Mouse (Mus musculus): Measurements from ENCODE around the gene Elk3. TPM values are rescaled to one million over a fixed set of nuclear protein-coding genes. Genes with fewer than 3 reads are reported as not detected.
A peak's percentile ranks its signal among the peaks of the same experiment; 100 is the strongest.

The Elk3 gene
- polyA plus RNA-seq, 1 experiment from 2014 or later = 18.2 TPM

DNA sequence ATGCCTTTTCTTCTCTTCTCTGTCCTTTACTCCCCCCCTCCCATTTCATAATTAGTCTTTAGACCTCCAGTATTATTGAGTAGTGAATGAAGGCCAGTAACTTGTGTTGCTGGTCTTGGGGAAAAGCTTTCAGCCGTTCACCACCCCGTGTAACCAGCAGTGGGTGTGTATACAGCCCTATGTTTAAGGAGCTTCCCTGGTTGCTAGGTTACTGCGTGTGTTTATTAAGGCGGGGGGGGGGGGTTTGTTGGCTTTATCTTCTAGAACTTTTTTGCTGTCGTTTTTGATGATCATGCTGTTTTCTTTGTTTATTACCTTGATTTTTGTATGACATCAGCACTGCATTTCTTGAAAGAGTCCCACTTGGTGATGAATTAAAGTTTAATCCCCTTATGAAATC, 68.1 kb downstream of the Elk3 start:
- DNase-seq (ENCODE audit: low spot score) = no peak

DNA sequence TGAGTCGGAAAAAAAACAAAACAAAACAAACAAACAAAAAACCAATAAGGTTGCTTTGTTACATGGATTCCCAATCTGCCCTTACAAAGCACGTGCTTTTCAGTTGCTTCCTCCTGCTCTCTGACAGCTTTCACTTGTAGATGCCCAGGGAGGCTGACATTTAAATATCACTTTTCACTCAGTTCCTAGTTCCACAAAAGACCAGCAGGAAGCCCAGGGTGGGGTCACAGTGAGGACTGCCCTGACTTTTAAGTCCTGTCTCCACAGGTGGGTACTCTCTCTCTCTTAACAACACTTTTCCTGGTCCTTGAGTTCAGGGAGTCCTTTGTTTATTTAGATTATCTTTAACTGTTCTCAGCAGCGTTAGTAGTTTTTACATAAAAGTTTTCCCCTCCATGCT, 68.7 kb downstream of the Elk3 start:
- no peak for DNase-seq (ENCODE audit: low spot score)

DNA sequence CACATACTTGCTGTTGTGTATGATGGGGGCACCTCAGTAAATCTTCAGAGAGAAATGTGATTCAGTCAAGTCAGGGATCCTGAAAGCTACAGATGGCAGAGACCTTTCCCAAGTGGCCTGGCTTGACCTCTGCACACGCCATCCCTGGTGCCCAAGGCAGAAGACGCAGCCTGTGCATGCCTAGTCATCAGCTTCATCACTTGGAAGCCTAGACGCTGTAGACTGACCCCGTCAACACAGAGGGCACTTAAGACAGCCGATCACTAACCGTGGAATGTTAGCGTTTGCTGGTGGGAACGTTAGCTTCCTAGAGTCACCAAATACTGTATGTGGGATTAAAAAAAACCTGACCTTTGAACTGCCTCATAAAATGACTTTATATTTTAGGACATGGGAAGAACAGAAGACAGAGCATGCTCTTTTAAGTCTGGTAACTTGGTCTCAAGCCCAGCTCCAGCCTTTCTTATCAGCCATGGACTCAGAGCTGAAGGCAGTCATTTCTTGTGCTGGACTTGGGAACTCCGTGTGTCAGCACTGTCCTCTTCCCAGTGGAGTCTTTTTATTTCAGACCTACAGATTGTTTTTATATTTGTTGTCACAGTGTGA, 71.6 kb downstream of the Elk3 start:
- DNase-seq (ENCODE audit: low spot score) = no peak

DNA sequence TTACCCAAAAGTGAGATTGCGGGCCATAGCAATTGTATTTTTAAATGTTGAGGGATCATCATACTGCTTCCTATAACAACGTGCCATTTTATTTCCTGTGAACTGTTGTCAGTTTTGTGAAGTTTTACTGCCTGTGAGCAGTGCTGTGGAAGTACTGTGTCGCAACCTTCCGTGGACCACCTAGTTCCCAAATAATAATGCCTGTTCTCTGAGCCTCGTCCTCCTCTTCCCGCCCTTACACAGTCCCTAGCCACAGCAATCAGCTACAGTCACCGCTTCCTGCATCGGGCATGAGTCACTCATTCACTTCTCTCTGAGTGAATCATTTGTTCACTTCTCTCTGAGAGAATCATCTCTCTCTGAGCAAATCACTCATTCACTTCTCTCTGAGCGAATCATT, 76.2 kb downstream of the Elk3 start:
- no peak for DNase-seq (ENCODE audit: low spot score)

DNA sequence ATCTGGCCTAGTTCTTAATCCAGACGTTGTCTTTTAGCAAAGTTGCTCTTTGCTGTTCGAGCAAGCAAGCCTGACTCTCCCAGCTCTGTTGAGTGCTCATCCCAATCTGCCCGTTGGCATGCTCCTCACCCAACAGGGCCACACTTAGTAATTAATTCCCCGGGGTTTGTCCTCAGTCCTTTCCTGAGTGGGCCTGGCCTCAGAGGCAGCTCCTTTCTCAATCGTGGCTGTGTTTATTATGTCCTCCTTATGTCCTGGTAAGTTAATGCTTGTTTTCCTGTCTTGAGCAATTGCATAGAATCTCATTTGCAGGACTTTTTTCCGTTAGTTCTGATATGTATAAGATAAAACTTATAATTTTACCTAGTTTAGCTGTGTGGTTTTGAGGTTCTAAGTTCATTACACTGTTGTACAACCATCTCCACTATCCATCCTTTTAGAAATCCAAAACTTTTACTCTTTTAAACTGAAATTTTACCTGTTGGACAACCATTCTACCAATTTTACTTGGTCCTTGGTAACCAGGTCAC, 77.2 kb downstream of the Elk3 start:
- no peak for DNase-seq (ENCODE audit: low spot score)

DNA sequence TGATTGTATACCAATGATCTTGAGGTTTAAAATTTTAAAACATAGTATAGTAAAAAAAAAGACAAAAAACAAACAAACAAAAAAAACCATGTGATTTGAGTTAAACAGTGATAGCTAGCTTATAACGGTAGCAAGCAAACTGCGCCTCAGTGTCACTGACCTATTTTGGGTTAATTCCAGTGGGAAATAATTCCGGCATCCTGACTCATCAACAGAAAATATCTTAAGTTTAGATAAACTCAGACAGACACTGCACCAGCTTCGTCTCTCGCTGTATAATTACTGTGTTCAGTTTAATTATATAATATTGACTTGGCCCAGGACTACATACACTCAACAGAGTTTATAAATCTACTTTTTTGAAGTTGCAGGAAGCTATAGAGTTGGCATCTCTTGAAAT, 79.0 kb downstream of the Elk3 start:
- no peak for DNase-seq (ENCODE audit: low spot score)

DNA sequence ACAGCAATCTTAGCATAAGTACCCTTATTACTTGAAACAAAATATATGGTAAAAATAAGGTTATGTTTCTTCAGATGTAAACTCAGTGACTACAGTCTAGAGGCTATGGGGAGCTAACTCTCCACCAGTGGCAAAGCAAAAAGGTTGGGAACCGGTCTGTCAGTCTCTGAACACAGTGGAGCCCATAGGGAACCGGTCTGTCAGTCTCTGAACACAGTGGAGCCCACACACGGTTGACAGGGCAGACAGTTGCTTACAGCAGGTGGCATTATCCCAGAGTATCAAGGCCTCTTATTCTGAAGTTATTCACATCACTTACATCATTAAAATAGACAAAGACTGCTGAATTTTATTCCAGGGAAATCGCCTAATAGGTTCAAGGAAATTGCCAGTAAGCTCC, 79.4 kb downstream of the Elk3 start:
- no peak for DNase-seq (ENCODE audit: low spot score)

DNA sequence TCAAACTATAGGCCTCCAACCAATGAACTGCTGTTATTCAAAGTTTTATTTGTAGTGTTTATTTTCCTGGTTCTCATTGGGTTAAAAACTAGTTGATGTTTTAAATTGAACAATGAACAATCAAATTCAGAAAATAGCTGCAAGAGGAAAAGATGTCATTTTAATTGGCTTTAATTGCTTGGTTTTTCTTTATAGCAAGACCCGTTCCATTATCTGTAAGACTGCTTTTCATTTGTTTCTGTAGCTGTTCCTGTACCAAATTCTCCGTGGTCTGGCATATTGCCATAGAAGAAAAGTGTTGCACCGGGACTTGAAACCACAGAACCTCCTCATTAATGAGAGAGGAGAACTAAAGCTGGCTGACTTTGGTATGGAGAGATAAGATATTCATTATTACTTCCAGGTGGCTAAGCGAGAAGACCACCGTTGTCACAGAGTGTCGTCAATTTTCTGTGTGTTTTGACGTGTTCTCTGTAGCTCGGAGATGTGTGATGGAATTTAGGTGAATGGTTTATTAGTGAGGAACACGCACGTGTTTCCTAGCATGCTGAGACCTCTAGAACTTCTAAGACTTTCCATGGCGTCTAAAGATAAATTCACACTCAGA, 82.4 kb downstream of the Elk3 start:
- DNase-seq (ENCODE audit: low spot score) = no peak

DNA sequence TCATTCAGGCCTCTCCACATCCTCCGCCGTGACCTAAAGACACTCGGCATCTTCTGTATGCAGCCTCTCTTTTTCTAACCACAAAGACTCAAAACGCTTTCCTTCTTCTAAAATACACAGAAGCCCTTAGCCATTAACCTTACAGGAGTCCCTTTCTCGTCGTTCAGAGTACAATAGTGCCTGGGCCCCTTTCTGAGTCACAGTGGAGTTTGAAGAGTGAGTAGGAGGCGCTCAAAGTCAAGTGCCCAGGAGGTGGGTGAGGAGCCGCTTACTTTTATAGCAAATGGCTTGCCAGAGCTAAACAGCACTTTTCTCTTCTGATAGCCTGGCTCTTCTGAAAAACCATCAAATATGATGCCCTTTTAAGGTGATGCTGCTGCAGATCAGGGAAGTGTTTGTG, 83.0 kb downstream of the Elk3 start:
- DNase-seq (ENCODE audit: low spot score) = peak; percentile 59

DNA sequence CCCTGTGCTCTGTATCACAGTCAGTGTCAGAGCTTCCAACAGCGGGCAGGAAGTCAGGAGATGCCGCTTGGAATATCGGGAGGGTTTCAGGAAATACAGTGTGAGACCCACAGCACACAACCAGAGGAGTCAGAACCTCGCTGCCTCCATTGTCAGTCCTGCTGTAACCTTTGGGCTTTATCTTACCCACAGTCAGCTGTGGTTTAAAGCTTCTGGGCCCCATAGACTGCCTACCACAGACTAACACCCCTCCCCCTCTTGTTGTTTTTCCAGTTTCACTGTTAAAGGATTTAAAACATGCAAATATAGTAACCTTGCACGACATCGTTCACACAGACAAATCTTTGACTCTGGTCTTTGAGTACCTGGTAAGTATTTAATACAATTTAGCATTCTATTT, 85.2 kb downstream of the Elk3 start:
- DNase-seq (ENCODE audit: low spot score) = peak; percentile 44

DNA sequence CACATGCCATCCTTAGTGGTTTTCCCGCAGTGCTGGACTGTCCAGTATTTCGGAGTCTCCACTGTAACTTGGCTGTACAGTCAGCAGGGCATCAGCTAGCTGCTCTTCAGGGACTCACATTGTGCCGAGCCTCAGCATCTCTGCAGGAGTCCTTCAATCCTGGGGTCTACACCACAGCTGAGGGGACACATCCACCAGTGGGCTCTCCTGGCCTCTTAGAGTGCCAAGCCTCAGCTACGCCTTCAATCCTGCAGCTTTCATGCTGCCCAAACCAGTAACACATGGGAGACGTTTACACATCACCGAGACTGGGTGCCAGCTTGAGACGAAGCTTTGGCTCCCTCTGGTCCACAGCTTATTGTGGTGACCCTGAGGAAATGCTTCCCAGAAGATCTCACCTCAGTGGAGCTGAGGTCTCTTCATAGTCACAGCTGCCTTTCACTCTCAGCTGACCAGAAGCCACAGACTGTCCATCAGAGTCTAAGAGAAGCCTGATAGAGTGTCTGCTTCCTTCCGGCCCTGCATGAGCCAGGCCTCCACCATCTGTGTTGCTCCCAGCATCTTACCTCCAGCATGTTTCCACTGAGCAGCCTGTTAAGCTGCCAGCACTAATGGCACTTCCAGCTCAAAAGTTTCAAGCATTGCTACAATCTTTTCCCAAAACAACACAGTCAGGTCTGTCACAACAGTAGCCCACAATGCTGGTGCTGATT, 95.7 kb downstream of the Elk3 start:
- DNase-seq (ENCODE audit: low spot score) = no peak

DNA sequence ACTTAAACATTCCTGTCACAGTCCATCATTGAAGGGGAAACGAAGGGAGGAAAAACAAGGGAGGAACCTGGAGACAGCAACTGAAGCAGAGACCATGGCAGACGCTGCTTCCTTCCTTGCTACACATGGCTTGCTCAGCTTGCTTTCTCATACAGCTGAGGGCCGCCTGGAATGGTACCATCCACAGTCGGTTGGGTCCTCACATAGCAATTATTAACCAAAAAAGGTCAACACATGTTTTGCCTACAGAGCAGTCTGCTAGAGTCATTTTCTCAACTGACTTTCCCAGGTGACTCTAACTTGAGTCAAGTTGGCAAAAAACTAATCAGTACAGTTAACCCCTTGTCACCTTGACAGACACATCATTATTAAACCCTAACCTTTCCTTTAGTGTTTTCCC, 96.7 kb downstream of the Elk3 start:
- DNase-seq (ENCODE audit: low spot score) = no peak

DNA sequence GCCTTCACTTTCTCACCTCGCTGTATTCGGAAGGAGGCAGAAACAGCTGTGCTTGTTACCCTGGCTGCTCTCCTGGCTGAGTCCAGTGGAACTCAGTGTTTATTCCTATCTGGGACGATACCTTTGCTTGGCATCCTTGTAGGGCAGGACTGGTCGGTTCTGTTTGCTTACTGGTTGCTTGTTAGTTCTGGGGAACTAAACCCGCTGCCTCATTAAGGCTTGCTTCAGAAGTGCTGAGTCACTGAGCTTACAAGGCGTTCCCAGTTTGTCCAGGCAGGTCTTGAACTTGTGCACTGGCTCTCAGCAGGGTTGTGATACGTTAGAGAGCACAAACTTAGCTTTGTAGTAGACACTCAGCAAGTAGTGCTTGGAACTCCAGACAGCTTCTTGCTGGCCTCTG, 97.6 kb downstream of the Elk3 start:
- no peak for DNase-seq (ENCODE audit: low spot score)

DNA sequence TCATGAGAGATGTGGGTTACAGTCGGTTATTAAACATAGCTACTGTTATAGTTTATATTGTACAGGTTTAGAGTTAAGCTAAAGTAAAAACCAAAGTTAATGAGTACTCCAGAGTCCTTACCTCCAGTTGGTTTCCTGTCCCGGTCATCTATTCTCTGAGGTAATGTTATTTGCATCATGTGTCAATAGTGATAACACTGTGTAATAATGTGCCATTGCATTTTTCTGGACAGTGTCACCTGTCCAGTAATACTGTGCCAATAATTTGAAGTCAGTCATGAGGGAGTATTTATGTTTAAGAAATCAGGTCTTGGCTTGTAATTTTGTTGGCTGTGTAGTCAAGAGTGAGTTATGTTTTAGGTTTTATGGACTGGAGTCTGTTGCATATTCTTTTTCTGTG, 98.2 kb downstream of the Elk3 start:
- DNase-seq (ENCODE audit: low spot score) = no peak

DNA sequence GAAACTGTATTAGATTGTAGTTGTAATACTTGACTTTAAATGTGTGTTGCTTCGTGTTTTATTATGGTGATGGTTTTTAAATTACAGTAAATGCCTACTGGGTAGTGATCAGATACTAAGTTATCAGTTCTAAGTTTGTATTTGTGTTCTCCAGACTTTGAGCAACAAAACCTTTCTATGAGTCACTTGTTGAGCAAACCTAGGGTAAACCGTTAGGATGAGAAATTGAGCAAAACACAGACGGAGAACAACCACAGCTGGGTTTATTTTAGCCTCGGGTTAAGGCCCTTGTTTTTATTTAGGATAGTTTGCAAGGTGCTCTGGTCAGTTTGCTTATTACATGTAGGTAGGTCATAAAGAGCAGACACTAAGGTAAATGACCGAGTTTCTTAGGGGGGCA, 103.8 kb downstream of the Elk3 start:
- DNase-seq (ENCODE audit: low spot score) = no peak

DNA sequence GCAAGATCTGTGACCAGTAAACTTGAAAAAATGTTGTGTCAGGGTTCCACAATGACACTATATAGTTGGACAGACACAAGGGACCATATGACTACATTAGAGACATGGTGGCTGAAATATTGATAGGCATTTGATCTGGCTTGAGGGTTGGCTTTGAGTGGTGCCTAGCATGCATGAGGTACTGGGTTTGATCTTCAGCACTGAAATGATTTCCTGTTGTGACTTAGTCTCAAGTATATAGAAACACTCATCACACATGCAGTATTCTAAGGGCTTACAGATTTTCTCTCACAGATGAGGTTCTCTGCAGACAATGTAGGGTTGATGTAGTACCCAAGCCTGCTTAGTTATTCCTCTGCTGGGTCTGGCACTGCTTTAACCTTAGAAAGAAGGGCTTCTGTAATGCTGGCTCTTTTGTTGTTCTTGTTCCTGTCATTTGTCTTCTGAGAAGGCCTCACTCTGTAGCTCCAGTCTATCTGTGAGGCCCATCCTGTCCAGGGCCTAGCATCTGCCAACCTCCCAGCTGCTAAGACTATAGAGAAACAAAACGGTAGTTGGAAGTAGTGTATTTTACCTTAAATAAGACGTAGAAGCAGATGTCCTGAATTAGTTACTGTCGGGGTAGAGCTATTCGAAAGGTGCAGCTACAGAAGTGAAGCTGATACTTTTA, 105.5 kb downstream of the Elk3 start:
- no peak for DNase-seq (ENCODE audit: low spot score)

DNA sequence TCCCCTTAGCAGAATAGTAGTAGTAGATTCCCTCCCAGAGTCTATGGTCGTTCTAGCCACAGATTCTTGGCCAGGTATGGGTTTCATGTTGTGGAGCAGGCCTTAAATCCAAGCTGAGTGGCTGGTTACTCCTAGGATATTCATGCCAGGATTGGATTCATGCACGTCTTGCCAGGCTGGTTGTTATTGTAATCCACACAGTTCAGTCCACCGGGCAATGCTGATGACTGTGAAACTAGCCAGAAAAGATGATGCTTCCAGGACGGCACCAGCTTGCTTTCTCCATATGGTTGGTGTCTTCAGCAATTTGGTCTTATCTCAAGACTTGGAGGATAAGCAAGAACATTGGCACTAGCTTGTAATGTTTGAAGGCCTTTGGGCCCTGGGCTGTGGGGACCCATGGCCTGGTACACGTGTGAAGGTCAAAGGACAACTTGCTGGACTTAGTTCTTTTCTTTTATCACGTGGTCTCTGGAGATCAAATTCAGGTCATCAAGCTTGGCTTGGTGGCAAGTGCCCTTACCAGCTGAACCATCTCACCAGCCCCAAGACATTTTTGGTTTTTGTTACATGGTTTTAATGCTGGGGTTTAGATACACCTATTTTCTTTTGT, 109.0 kb downstream of the Elk3 start:
- DNase-seq (ENCODE audit: low spot score) = no peak

DNA sequence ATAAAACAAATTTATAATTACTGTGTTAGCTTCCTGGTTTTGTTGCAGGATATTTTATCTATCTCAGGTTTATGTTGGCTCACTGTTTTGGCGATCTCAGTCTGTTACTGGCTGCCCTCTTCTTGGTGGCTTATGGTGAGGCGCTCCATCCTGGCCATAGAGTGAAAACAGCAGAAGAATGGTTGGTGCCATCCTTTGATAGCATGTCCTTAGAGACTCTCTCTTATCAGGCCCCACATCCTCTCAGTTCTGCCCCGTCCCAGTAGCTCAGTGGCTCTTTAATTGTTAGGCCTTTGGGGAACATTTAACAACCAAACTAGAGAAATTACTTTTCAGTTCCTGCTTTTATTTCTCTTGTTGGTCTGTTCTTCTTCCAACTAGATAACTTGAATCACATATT, 112.0 kb downstream of the Elk3 start:
- DNase-seq (ENCODE audit: low spot score) = no peak

Data from thymus, postnatal 0 days (tissue).